Mouse (Mus musculus) kidney, embryonic 15.5 days (tissue): Measurements from ENCODE around the gene Ppp6c. TPM values are rescaled to one million over a fixed set of nuclear protein-coding genes. Genes with fewer than 3 reads are reported as not detected.

Experiments used
- polyA plus RNA-seq: library from polyadenylated mRNA; unstranded; fragments of >200 nt; fragmentation: Nextera tagmentation; extraction: Ambion mirVana; gene quantifications from 2 replicates; pipeline ENCODE4 v1.2.1, GENCODE M21; 2015

The Ppp6c gene
- polyA plus RNA-seq, 1 experiment from 2014 or later, result 70.8 TPM

Other genes with a start within 250 kb of the Ppp6c start
- 1.9 and 2.1 TPM in 2 replicates for gene Wdr38, start 229.0 kb downstream of the Ppp6c start, polyA plus RNA-seq
- gene Arpc5l, start 221.1 kb downstream of the Ppp6c start, polyA plus RNA-seq, result 131 and 132 TPM in 2 replicates
- gene Rpl35, start 220.8 kb downstream of the Ppp6c start, polyA plus RNA-seq, result 1,044 and 1,085 TPM in 2 replicates
- gene Golga1, start 160.9 kb downstream of the Ppp6c start, polyA plus RNA-seq, result 23.5 and 28.4 TPM in 2 replicates
- 10.1 and 10.7 TPM in 2 replicates for gene Scai, start 35.7 kb downstream of the Ppp6c start, polyA plus RNA-seq